Mouse (Mus musculus): Measurements from ENCODE around the gene Atrnl1.

Atrnl1 gene

GRCm38 (mm10) chr19:57610476-57611261 is at the start of gene Atrnl1:
Gene Atrnl1 (plus strand): TSS chr19:57611034.
- DNase-seq (ENCODE audit: low spot score in 2 of 2), result peak; percentile 76 to 77

- DNase-seq (ENCODE audit: low spot score in 2 of 2), result no peak
Observed at GRCm38 (mm10) chr19:57561486-57561885, 49.3 kb upstream of the Atrnl1 start.

- DNase-seq (ENCODE audit: low spot score in 2 of 2), result no peak
Observed at GRCm38 (mm10) chr19:57569040-57569439, 41.8 kb upstream of the Atrnl1 start.

DNA sequence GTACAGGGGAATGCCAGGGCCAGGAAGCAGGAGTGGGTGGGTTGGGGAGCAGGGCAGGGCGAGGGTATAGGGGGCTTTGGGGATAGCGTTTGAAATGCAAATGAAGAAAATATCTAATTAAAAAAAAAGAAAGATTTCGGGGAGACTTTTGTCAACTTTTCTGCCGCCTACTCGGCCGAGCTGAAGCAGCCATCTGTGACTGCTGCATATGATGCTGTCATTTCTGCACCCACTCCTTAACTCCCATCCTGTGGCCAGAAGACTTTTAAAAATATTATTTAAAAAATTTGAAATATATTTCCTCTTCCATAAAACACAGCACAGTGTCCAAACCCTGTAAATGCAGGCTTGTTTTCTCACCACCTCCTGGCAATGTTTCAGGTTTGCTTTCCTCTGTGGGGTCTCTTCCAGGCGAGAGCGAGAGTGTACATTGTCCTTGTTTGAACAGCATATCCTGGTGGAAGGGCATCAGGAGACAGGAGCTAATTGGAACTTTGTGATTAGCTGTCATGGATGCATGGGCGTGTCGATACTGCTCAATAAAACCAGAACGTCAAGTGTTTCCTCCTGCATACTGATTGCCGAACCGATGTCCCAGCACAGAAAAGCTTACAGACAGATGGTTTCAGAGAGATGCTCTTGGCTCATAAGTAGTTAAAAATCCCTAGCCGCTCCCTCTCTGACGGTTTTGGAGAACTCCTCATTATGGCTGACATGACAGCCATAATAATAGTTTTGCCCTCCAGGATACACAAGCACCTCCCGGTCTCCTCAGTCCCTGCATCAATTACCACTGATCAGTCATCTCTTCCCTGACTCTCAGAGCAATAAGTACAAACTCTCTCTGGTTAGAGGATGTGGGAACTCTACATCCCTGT is 38.2 kb upstream of the Atrnl1 start:
- DNase-seq (ENCODE audit: low spot score in 2 of 2), result peak; percentile 32 to 49

GRCm38 (mm10) chr19:57573470-57573869 is 37.4 kb upstream of the Atrnl1 start:
- DNase-seq (ENCODE audit: low spot score in 2 of 2), result no peak

DNA sequence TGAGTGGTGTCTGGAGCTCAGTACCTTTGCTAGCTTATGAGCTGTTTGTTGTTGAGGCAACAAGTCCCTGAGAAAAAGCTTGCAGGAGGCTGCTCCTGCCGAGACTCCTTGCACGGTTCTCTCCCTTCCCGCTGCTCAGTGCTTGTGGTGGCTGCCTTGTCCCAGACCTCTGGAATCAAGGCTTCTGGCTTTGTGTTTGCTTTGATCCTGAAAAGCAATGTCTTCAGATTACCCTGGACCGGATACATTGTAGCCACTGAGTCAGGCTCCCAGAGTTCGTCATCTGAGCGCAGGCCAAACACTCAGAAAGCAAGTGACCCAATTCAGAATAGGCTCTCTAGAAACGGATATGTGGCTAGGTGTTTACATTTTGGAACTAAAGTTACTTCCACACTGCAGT is 35.8 kb upstream of the Atrnl1 start:
- DNase-seq (ENCODE audit: low spot score in 2 of 2), result no peak

DNA sequence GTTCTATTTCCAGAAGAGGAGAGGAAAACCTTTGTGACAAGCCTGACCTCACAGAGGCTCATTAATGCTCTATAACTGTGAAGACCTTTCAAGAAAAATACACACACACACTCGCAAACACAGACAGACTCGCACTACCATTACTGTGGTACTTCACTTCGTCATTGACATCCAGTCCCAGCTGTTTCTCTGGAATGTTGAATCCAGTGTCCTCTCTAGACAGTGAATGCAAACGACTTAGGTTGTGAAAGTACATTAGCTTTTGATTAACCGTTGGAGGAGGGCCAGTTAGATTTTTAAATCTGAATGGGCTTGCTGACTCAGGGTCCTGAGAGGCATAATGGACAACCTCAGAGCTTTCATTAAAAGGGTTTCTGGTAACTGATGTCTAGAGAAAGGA is 34.0 kb upstream of the Atrnl1 start:
- no peak for DNase-seq (ENCODE audit: low spot score in 2 of 2)

DNA sequence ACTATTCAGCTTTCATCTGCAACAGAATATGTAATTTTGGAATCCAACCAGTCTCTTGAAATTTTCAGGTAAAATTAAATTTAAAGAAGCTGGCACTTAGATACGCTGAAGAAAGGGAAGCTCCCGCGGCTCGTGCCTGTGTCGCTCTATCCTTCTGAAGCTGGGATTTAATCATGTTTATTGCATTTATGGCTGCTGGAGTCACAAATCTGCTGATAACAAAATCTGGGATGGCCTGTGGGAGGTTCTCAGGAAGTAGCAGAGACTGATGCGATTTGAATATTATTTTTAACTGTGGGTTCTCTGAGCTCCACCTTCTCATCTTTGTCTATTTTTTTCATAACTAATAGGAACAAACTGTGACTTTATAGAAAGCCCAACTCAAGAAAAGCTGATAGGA is 33.6 kb upstream of the Atrnl1 start:
- no peak for DNase-seq (ENCODE audit: low spot score in 2 of 2)

DNA sequence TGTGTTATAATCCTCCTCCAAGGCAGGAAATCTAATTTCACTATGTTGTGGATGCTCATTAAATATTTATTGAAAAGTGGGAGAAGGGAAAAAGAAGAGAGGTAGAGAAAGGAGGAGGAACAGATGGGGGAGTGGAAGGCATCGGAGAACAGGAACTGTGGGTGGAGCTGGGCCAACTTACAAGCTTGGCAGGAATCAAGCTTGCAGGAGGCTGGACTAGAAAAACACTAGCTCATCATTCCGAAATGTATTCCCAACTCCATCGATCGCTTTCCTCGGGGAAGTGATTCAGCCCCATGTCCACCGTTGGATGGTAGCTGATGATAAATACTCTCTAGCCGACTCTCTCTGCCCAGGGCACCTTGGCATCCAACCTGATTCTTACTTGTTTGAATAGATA is 29.9 kb upstream of the Atrnl1 start:
- peak; percentile 29 to 50 for DNase-seq (ENCODE audit: low spot score in 2 of 2)

DNA sequence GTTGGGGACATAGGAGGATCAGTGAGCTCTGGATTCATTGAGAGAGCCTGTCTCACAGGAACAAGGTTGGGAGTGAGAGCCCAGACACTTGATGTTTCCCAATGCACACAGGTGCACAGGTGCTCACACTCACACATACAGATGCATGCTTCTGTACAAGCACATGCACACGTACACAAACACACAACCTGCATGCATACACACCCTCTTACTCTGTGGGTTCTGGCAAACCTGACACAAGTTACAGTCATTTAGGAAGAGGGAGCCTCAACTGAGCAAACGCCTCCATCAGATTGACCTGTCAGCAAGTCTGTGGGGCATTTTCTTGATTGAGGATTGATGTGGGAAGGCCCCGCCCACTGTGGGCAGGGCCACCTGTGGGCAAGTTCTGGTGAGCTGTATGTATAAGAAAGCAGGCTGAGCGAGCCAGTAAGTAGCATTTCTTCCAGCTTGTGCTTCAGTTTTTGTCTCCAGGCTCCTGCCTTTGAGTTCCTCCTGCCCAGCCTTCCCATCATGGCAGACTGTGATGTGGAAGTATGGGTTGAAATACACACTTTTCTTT is 25.5 kb upstream of the Atrnl1 start:
- no peak for DNase-seq (ENCODE audit: low spot score in 2 of 2)

- DNase-seq (ENCODE audit: low spot score in 2 of 2), result no peak
Observed at GRCm38 (mm10) chr19:57586172-57586571, 24.7 kb upstream of the Atrnl1 start.

GRCm38 (mm10) chr19:57589516-57589915 is 21.3 kb upstream of the Atrnl1 start:
- DNase-seq (ENCODE audit: low spot score in 2 of 2), result no peak

GRCm38 (mm10) chr19:57590895-57591294 is 19.9 kb upstream of the Atrnl1 start:
- no peak for DNase-seq (ENCODE audit: low spot score in 2 of 2)

GRCm38 (mm10) chr19:57591631-57592030 is 19.2 kb upstream of the Atrnl1 start:
- no peak for DNase-seq (ENCODE audit: low spot score in 2 of 2)

DNA sequence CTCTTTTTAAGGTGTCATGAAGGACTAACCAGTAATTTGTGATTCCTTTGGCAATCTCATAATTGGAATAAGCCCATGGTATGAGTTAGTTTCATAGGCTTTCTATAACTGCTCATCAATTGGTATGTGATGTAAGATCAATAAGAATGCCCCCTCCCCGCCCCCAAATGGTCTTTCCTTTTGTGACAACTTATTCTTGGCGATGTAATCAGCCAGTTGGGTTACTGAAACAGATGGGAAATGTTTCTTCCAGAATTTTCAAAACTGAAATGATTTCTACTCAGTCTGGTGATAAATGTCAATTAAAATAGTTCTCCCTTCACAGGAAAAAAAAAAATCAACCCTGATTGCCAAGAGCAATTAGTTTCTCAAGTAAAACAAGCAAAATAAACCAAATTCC is 18.5 kb upstream of the Atrnl1 start:
- no peak for DNase-seq (ENCODE audit: low spot score in 2 of 2)

GRCm38 (mm10) chr19:57599126-57599525 is 11.7 kb upstream of the Atrnl1 start:
- DNase-seq (ENCODE audit: low spot score in 2 of 2), result no peak

GRCm38 (mm10) chr19:57600233-57600929 is 10.5 kb upstream of the Atrnl1 start:
- no peak for DNase-seq (ENCODE audit: low spot score in 2 of 2)

DNA sequence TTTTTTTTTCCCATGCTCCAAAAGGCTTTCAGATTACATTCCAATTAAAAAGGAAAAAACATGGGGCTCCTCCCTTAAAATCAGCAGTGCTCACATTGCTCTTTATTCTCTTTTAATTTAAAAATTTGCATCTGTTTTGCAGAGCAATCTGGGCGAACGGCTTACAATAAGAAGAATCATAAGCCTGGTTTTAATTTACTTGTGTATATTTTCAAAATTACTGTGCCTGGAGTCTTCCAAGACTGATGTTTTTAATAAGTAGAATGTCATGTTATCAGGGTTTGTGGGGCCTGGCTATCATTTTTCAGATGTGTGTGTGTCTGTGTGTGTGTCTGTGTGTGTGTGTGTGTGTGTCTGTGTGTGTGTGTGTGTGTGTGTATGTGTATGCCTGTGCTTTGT is 9.9 kb upstream of the Atrnl1 start:
- no peak for DNase-seq (ENCODE audit: low spot score in 2 of 2)

DNA sequence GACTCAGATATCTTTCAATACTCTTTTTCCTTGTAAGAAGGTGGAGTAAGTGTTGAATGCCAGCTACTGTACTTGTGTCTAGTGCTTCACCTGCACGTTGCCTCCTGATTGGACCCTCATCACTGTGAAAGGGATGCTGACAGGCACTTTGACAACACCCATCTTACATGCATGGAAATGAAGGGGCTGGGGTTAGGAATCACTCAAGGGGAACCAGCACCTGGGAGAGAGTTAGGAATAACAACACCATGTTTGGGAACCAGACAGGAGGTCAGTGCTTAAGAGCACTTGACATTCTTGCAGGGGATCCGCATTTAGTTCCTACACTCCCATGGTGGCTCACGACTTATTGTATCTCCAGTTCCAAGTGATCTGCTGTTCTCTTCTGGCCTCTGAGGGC is 7.2 kb upstream of the Atrnl1 start:
- no peak for DNase-seq (ENCODE audit: low spot score in 2 of 2)

DNA sequence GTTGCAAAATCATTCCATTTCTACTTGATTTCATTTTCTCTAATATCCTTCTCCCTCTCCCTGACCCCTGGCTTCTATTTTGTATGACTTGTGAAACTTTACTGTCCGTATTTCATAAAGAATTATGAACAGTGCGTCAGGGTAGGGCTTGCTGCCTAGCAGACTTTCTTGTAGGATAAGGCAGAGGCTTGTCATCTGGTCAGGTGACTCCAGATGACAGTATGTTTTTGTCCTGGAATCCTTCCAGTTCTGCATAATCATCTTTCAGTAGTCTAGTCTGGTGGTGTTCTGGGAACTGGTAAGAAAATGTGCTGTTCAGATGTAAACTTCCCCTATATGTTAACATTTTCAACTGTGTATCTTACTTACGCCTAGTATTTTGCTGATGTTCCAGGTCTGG is 4.9 kb upstream of the Atrnl1 start:
- no peak for DNase-seq (ENCODE audit: low spot score in 2 of 2)

GRCm38 (mm10) chr19:57606351-57606750 is 4.5 kb upstream of the Atrnl1 start:
- DNase-seq (ENCODE audit: low spot score in 2 of 2), result no peak

All from right cerebral cortex, postnatal 36 days (tissue).